Mouse (Mus musculus) right cerebral cortex, postnatal 10 days (tissue): ENCODE measurements around the gene Zscan26.
"Not testable (repeated sequence)": the region's sequence is repeated elsewhere in the genome, so short reads cannot be mapped to it uniquely, and the experiment has no call there.

Experiments
- DNase-seq, 2 experiments: peaks; one replicate each; pipeline ENCODE4 v3.0.0; 2021; ENCODE audit warnings: low spot score in 2 of 2

The Zscan26 gene

GRCm38 (mm10) chr13:21453449-21453848 is at the start of gene Zscan26:
TSS of gene Zscan26 (minus strand) at chr13:21453730.
- DNase-seq, result peak; percentile 84 to 85

GRCm38 (mm10) chr13:21502296-21502695 is 48.8 kb upstream of the Zscan26 start:
- no peak for DNase-seq

- DNase-seq, result not testable (repeated sequence)
Observed at GRCm38 (mm10) chr13:21501182-21501581, 47.7 kb upstream of the Zscan26 start, which contains the start of gene Gm11273. TSS of gene Gm11273 (minus strand) at chr13:21501418.

- no peak for DNase-seq
Observed at GRCm38 (mm10) chr13:21495080-21495479, 41.5 kb upstream of the Zscan26 start, which contains the start of gene AK157302. TSS of gene AK157302 (plus strand) at chr13:21495223.

- no peak for DNase-seq
Observed at GRCm38 (mm10) chr13:21492847-21493246, 39.3 kb upstream of the Zscan26 start.

GRCm38 (mm10) chr13:21486881-21487280 is 33.4 kb upstream of the Zscan26 start:
- no peak for DNase-seq

GRCm38 (mm10) chr13:21478759-21479670 is 25.5 kb upstream of the Zscan26 start, which contains the start of the genes Zkscan4 and Gm10065:
TSS of gene Zkscan4 (plus strand) at chr13:21478907.
TSS of gene Gm10065 (minus strand) at chr13:21479441.
- DNase-seq, result peak; percentile 85 to 87

GRCm38 (mm10) chr13:21472427-21472826 is 18.9 kb upstream of the Zscan26 start:
- no peak for DNase-seq

GRCm38 (mm10) chr13:21469097-21469496 is 15.6 kb upstream of the Zscan26 start:
- DNase-seq, result no peak

GRCm38 (mm10) chr13:21468061-21469019 is 14.8 kb upstream of the Zscan26 start, which contains the start of gene Nkapl:
TSS of gene Nkapl (minus strand) at chr13:21468509.
- DNase-seq, result peak; percentile 83 to 86

- no peak for DNase-seq
Observed at GRCm38 (mm10) chr13:21467336-21467735, 13.8 kb upstream of the Zscan26 start.

GRCm38 (mm10) chr13:21462516-21462915 is 9.0 kb upstream of the Zscan26 start:
- not testable (repeated sequence) for DNase-seq

- no peak for DNase-seq
Observed at GRCm38 (mm10) chr13:21456347-21456746, 2.8 kb upstream of the Zscan26 start.

- DNase-seq, result no peak
Observed at GRCm38 (mm10) chr13:21454133-21454532, 603 bp upstream of the Zscan26 start.

- DNase-seq, result no peak
Observed at GRCm38 (mm10) chr13:21453042-21453441, 488 bp downstream of the Zscan26 start.

- DNase-seq, result no peak
Observed at GRCm38 (mm10) chr13:21447856-21448614, 5.5 kb downstream of the Zscan26 start.

- DNase-seq, result no peak
Observed at GRCm38 (mm10) chr13:21446796-21447195, 6.7 kb downstream of the Zscan26 start.

- no peak for DNase-seq
Observed at GRCm38 (mm10) chr13:21441207-21441572, 12.3 kb downstream of the Zscan26 start.

- peak; percentile 89 to 91 for DNase-seq
Observed at GRCm38 (mm10) chr13:21440503-21441206, 12.9 kb downstream of the Zscan26 start, which contains the start of gene Pgbd1. TSS of gene Pgbd1 (minus strand) at chr13:21441058.

GRCm38 (mm10) chr13:21435476-21435875 is 18.1 kb downstream of the Zscan26 start:
- no peak for DNase-seq
